Mouse (Mus musculus) gastrocnemius, adult 2 months (tissue): Measurements from ENCODE around the gene Arhgap35. TPM values are rescaled to one million over a fixed set of nuclear protein-coding genes. Genes with fewer than 3 reads are reported as not detected.

Experiments used
- DNase-seq: peaks from one replicate; pipeline ENCODE4 v3.0.0; 2022
- H3K27ac ChIP-seq: fragments of 200-600 bp; 2 replicates; pipeline ENCODE4 v1.8.1; 2022; ENCODE audit warnings: mild to moderate bottlenecking
- H3K4me3 ChIP-seq: fragments of 200-600 bp; 2 replicates; pipeline ENCODE4 v1.8.1; 2022; ENCODE audit warnings: mild to moderate bottlenecking, moderate library complexity
- CTCF ChIP-seq: fragments of 200-600 bp; IDR thresholded peaks from 2 replicates; pipeline ENCODE4 v1.8.1; 2022; ENCODE audit warnings: antibody characterized with exemption, mild to moderate bottlenecking, moderate library complexity
- intact Hi-C: fragments of 180-260 bp; cut with DNase I; formaldehyde crosslinking; loops from one replicate; pipeline ENCODE4 v1.15.1; 2025
- total RNA-seq, 2 experiments: library from RNA; stranded (reverse); gene quantifications; 2 replicates each; pipeline ENCODE4 v1.2.3; 2021

Arhgap35 gene
- total RNA-seq, 2 experiments from 2014 or later: 19.3 to 20.6 TPM

DNA sequence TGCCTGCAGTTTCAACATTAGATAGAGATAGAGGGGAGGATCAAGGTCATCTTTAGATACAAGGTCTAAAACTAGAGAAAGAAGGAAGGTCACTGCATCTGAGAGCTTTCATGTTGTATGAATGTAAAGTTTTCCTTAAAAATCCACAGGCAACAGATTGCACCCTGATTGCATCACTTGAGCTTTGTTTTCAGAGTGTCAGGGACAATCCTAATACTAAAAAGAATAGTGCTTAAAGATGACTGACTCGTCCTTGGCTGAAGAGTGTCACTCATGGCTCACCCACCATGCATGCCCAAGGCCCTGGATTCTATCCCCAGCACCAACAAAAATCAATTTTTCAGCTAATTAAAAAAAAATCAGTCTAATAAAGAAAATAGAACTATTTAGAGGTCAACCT is 23.5 kb downstream of the Arhgap35 start:
- no peak overlapping the region for H3K4me3 ChIP-seq
- intact Hi-C loops: no loop called here
- DNase-seq: no peak
- H3K27ac ChIP-seq: no peak overlapping the region
- no peak for TF ChIP-seq CTCF

DNA sequence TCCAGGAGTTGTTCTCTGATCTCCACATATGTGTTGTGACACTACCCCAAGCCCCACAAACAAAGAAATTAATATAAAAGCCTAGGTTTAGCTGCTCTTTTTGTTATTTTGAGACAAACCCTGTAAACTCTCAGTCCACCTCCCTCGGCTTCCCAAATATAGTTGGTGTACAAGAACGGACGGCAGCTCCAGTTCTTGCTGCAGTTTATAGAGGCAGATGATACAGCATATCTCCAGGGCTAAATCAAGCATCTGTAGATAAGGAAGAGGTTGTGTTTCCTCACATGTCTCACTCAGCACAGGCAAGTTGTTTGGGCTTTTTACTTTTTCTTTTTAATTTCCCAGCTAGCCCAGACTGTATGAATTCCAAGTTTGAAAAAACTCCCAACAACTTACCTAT is 27.1 kb downstream of the Arhgap35 start:
- peak overlapping the region; percentile 67 for H3K27ac ChIP-seq
- H3K4me3 ChIP-seq: no peak overlapping the region
- intact Hi-C loops: no loop called here
- no peak for DNase-seq
- TF ChIP-seq CTCF: no peak

DNA sequence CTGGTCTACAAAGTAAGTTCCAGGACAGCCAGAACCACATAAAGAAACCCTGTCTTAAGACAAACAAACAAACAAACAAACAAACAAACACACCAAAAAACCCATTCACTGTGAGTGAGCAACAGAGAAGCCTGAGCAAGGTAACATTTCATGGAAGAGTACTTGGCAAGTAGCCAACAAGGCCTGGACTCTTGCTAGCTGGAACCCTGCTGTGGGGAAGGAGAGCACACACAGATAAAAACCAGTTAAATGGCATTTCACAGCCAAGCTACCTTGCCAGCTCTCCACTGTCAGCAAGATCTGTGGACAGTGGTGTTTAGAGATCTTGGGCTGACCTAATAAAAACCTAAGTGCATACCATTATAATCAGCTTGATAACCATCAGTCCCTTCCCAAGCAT is 30.4 kb downstream of the Arhgap35 start:
- Histone ChIP-seq H3K4me3 (no peak overlapping the region), H3K27ac (0 out of 2 replicates have a peak overlapping the region, but pooled peaks have one; percentile 6)
- TF ChIP-seq CTCF: no peak
- intact Hi-C loops: no loop called here
- DNase-seq: no peak

DNA sequence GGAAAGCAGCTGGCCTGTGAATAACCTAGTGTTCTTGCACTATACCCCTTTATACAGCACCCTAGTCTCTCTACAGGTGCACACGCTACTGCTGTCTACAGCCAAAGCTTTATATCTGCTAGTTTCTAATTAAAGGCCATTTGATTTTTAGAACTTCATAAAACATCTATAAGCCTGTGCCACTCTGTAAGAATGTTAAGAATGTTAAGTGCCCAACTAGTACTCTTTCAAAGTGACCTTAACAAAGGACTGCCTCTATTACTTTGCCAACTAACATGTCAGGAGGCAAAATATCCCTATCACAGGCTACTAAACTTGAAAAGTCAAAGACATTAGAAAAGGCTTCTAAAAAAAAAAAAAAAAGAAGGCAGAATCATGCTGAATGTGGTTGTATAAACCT is 31.0 kb downstream of the Arhgap35 start:
- no peak overlapping the region for H3K4me3 ChIP-seq
- DNase-seq: no peak
- H3K27ac ChIP-seq: no peak overlapping the region
- no peak for TF ChIP-seq CTCF
- intact Hi-C loops: no loop called here

DNA sequence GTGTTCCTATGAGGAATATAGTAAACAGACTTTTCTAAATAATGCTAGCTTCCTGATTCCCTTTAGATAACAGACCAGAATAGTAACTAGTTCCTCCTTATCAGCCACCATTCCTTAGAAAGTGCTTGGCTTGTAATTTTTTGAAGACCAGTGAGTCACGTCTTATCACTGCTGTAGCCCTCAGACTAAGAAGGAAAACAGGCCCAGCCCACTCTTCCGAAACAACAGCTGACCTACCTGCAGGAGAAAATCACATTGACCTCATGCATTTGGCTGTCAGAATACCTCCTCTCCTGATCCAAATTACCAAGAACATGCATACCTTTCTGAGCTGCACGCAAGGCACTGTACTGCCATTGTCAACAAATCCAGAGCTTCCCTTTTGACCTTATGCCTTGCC is 32.5 kb downstream of the Arhgap35 start:
- TF ChIP-seq CTCF: no peak
- Histone ChIP-seq H3K27ac (peak overlapping the region; percentile 75; the same call in 1 of the 2 replicates), H3K4me3 (no peak overlapping the region)
- no peak for DNase-seq
- intact Hi-C loops: no loop called here

DNA sequence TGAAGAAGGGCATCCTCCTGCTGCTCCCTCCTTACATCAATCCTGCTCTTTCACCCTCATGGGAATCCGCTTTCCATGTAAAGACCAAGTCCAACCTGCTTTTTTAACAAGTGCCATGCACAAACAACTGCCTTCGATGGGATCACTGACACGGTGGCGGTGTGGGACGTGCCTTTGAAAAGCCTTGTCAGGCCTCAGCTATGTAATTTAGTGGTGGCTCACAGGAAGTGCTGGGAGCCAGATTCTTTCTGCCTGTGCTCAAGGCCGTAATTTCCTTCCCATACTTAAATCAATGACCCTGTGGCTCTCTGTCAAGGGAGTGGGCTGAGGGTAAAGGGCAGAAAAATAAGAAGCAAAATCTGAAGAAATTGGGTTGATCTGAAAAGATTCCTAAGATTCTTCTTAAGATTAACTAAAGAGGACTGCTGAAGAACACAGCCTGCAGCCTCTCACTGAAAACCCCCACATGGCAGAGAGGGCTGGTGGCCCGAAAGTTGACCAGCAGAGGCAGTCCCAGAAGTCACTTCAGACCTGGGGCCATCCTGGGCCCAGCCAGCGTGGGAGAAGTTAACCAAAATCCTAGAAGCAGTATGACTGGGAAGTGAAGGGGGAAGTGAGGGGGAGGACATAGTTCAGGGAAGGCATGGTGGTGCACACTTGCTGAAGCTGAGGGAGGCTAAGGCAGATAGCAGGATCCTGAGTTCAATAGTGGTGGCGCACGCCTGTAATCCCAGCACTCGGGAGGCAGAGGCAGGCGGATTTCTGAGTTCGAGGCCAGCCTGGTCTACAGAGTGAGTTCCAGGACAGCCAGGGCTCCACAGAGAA is 33.3 kb downstream of the Arhgap35 start:
- 0 out of 2 replicates have a peak overlapping the region, but pooled peaks have one; percentile 9 for H3K4me3 ChIP-seq
- DNase-seq: peak; percentile 33
- peak overlapping the region; percentile 75 for H3K27ac ChIP-seq
- intact Hi-C loops: no loop called here
- no peak for TF ChIP-seq CTCF

DNA sequence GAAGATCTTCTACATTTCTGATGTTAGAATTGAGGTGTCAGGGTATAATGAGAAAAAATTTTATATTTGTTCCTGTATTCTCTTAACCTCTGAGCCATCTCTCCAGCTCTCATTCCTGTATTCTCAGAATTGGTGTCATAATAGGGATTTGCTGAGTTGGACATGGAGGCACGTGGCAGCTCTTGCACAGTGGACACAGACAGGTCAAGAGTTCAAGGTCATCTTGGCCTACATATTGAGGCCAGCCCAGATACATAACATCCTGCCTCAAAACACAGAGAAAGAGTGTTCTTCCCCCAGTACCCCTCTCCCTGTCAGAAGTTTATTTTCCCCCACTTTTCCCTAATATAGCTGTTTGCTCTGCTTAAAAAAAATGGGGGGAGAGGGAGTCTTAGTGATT is 38.1 kb downstream of the Arhgap35 start:
- DNase-seq: no peak
- intact Hi-C loops: no loop called here
- no peak for TF ChIP-seq CTCF
- Histone ChIP-seq H3K4me3 (no peak overlapping the region), H3K27ac (no peak overlapping the region)

DNA sequence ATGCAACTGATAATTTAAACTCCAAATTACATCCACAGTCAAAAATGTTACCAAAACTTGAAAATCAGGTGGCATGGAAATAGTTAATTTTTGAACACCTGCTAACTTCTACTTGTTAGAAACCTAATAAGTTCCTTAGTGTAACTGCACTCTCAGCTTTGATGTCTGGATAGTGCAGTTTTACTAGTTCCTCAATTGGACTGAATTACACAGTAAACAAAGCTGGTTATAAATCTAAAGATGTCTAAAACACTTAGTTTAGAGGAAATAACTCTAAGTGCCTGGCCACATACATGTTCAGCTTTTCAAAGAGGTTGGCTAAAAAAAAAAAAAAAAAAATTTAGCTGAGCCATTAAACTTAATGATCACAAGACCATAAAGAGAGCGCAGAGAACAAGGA is 43.6 kb downstream of the Arhgap35 start:
- no peak overlapping the region for H3K4me3 ChIP-seq
- intact Hi-C loops: no loop called here
- H3K27ac ChIP-seq: no peak overlapping the region
- no peak for TF ChIP-seq CTCF
- no peak for DNase-seq

DNA sequence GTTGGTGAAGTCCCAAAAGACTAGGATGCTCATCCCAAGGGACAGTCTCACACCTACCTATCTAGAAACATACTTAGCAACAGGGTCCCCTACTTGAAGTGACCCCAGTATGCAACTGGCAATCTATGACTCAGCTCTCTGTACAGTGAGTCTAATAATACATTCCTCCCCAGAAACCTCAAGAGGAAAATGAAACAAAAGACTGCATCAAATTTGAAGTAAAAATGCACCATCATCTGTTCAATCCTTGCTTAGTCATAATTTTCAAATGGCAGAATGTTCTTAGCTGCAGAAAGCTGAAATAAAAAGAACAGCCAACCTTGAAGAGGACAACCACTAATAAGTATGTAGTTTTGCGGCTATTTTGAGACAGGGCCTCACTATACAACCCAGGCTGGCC is 44.1 kb downstream of the Arhgap35 start:
- intact Hi-C loops: no loop called here
- Histone ChIP-seq H3K27ac (no peak overlapping the region), H3K4me3 (no peak overlapping the region)
- no peak for DNase-seq
- TF ChIP-seq CTCF: no peak

DNA sequence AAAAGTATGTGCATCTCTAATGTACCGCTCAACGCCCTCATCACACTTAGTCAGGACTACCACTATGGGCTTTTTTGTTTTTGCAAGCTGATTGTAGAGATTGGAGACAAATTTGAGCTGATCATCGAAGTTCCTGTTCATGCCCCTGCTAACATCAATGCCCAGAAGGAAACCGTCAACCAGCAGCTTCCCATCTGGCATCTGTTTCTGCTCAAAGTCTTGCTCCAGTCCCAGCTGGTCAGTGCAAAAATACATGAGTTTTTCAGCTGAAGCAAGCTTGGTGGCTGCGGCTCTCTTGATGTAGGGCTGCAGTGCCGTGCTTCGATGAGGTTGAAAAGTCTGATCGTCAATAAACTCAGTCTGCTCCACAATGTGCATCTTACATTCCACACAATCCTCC is 50.3 kb downstream of the Arhgap35 start:
- Histone ChIP-seq H3K27ac (no peak overlapping the region), H3K4me3 (no peak overlapping the region)
- no peak for DNase-seq
- no peak for TF ChIP-seq CTCF
- intact Hi-C loops: no loop called here

DNA sequence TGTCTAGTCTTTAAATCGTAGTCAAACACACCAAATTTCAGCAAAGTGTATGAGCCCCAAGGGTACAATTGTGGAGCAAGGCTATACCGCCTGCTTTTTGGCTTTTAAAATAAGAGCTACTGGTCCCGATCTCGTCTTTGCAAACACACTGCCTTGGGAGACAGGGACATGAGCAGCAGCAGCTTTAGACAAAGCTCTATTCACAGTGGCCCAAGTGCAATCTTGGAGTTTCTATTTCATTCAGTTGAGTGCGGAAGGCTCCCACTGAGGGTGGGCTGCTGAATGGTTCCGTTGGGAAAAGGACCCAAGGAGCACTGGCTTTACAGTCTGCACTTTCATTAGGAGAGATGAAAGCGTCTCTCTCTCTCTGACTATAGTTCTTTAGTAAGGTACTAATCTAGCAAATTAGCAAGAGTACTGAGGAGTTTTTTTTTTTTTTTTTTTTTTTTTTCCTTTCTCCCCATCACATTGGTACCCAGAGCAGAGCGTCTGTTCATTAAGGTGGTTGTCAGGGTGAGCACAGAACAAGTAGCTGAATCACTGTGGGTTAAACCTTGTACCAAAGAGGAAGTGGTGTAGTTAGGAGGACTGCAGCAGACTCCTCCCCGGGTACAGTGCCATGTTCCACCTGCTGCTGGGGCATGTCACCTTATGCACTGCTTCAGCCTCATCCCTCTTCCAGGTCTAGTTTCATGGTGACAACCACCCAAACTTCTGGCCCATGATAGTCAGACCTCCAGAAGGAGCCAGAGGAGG is 56.8 kb downstream of the Arhgap35 start:
- intact Hi-C loops: no loop called here
- no peak overlapping the region for H3K4me3 ChIP-seq
- H3K27ac ChIP-seq: no peak overlapping the region
- TF ChIP-seq CTCF: no peak
- no peak for DNase-seq

DNA sequence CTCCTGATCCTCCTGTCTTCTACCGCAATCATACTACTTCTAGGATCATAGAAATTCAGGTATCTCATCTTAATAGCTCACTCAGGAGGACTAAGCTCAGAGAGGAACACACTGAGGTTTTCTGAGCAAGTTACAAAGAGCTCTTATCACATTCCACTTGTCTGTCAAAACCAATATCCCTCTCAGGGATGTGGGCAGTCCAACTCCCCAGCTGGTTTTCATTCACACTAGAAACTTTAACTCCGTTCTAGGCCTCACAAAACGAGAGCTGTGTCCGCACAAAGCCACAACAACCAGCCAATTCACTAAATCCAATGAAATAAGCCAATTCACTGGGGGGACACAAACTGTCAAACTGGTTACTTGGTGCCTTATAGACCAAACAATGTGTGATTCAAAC is 57.5 kb downstream of the Arhgap35 start:
- no peak for TF ChIP-seq CTCF
- Histone ChIP-seq H3K27ac (no peak overlapping the region), H3K4me3 (no peak overlapping the region)
- no peak for DNase-seq
- intact Hi-C loops: no loop called here

DNA sequence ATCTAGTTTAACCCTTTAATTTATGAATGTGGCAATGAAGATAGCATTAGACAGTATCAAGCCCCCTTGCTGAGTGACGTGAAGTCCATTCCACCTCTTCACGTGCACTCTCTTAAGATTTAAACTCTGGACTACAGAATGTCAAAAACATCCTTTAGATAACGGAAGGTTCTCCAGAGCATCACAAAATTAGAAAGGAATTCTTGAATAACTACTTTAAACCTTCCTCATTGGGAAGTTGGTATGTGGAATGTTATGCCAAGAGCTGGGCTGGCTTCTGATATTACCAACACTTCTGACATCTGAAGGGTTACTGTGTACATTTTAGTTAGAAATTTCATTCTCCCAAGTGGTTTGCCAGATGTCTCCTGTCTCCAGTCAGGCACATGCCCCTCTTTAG is 60.6 kb downstream of the Arhgap35 start:
- no peak for TF ChIP-seq CTCF
- no peak for DNase-seq
- Histone ChIP-seq H3K4me3 (no peak overlapping the region), H3K27ac (no peak overlapping the region)
- intact Hi-C loops: no loop called here
